Mouse (Mus musculus) bone marrow, adult 2 months (tissue): Measurements from ENCODE around the gene Mrpl36. TPM values are rescaled to one million over a fixed set of nuclear protein-coding genes. Genes with fewer than 3 reads are reported as not detected.

Source experiments
- H3K27ac ChIP-seq: fragments of 200-500 bp; 2 replicates; pipeline ENCODE4 v1.5.1; 2012; ENCODE audit warnings: low read depth, mild to moderate bottlenecking, control low read depth, inconsistent platforms, low read length; ENCODE audit not compliant: control insufficient read depth, poor library complexity, insufficient read depth
- H3K4me1 ChIP-seq: fragments of 200-500 bp; 2 replicates; pipeline ENCODE4 v1.6.1; 2011; ENCODE audit warnings: low read length; ENCODE audit not compliant: control insufficient read depth, insufficient read depth
- H3K4me3 ChIP-seq: fragments of 200-500 bp; replicated peaks from 2 replicates; pipeline ENCODE3; 2011; ENCODE audit warnings: mild to moderate bottlenecking, low read depth, low read length, control low read depth; ENCODE audit not compliant: control insufficient read depth
- CTCF ChIP-seq: fragments of 200-500 bp; IDR thresholded peaks from 2 replicates; pipeline ENCODE4 v1.5.1; 2011; ENCODE audit warnings: low read length, control low read depth; ENCODE audit not compliant: control insufficient read depth, insufficient read depth
- POLR2A ChIP-seq: fragments of 200-500 bp; IDR thresholded peaks from 2 replicates; pipeline ENCODE4 v1.6.1; 2011; ENCODE audit warnings: low read depth, mild to moderate bottlenecking, control low read depth, low read length, borderline replicate concordance; ENCODE audit not compliant: control insufficient read depth
- whole genome bisulfite sequencing: fragments of 180-500 bp; shearing (Covaris S2); methylation state at CpG from one replicate; pipeline ENCODE4 v1.1.7; 2018; 5-methylcytosine and 5-hydroxymethylcytosine counted together
- polyA plus RNA-seq: library from polyadenylated mRNA; stranded (reverse); fragments of >200 nt; gene quantifications from 2 replicates; pipeline ENCODE4 v1.2.4, GENCODE M21; 2011; ENCODE audit warnings: low replicate concordance; ENCODE audit not compliant: missing spikeins, insufficient read depth, insufficient read length

Mrpl36 gene
- polyA plus RNA-seq, result 18.1 and 24.9 TPM in 2 replicates

GRCm38 (mm10) chr13:73327827-73328698, at the start of gene Mrpl36, which contains the start of gene Ndufs6:
Mrpl36 (plus strand) TSS chr13:73328513.
Ndufs6 (minus strand) TSS chr13:73328542.
- TF ChIP-seq POLR2A (peak; percentile 93; the same call in 1 of the 2 replicates), CTCF (no peak)
- WGBS, result 2% methylated on average over 45 of the region's 45 CpGs
- Histone ChIP-seq H3K4me1 (peaks cover 1% of the 10 kb centered on the region; the same call in 1 of the 2 replicates), H3K4me3 (peak within 1 kb of the TSS; percentile 99), H3K27ac (peak within 1 kb of the TSS; percentile 55)

- TF ChIP-seq CTCF, result no peak
- TF ChIP-seq POLR2A, result no peak
- H3K27ac ChIP-seq, result no peak overlapping the region
- 67% methylated on average over 1 of the region's 1 CpGs for WGBS
- H3K4me3 ChIP-seq, result no peak overlapping the region
- H3K4me1 ChIP-seq, result no peaks in the 10 kb centered on the region
These were observed 49.1 kb upstream of the Mrpl36 start for GRCm38 (mm10) chr13:73279196-73279595.

GRCm38 (mm10) chr13:73282407-73282806, 45.9 kb upstream of the Mrpl36 start:
- H3K4me3 ChIP-seq, result no peak overlapping the region
- WGBS, result 67% methylated on average over 2 of the region's 2 CpGs
- no peak overlapping the region for H3K27ac ChIP-seq
- no peaks in the 10 kb centered on the region for H3K4me1 ChIP-seq
- TF ChIP-seq CTCF (no peak), POLR2A (no peak)

DNA sequence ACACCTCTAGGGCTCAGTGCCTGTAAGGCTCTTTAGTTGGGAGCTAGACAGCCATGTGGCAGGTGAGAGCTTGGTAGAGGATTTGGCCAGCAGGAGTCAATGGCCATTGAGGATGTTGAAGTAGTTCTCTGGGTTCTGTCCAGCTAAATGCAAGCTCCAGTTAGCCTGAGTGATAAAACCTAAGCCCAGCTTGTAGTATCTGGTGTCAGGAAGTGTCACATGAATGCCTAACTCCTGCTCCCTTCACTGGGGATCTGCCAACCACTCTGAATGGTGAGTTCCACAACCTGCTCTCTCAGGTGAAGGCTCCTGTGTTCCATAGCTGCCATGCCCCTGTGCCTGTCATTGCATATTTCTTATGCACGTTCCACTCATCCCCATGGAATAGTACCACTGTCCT, 44.8 kb upstream of the Mrpl36 start:
- 73% methylated on average over 1 of the region's 1 CpGs for WGBS
- Histone ChIP-seq H3K27ac (no peak overlapping the region), H3K4me3 (no peak overlapping the region)

GRCm38 (mm10) chr13:73290206-73290605, 38.1 kb upstream of the Mrpl36 start:
- H3K4me3 ChIP-seq, result no peak overlapping the region
- no peak overlapping the region for H3K27ac ChIP-seq
- no peak for TF ChIP-seq POLR2A
- H3K4me1 ChIP-seq, result no peaks in the 10 kb centered on the region
- 85% methylated on average over 6 of the region's 6 CpGs for WGBS

More for the DNA sequence above, 44.8 kb upstream of the Mrpl36 start:
- TF ChIP-seq CTCF, result no peak
- no peak for TF ChIP-seq POLR2A
- no peaks in the 10 kb centered on the region for H3K4me1 ChIP-seq

DNA sequence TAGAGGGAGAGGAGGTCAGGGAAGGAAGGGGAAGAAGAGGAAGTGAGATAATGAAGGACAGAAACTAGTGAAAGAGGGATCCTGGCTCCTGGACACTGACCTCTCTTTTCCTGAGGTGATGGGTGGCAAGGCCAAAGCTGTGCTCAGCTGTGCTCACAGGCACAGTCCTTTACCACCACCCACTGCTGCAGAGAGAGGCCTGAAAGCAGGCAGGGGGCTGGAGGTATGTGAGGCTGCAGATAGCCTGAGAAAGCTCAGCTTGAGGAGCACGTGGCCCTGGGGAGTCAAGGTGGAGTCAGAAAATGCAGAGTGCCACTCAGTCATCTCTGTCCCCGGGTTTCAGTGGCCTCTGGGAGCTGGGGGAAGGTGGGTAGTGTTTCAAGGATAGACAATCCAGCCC, 37.2 kb upstream of the Mrpl36 start:
- Histone ChIP-seq H3K27ac (no peak overlapping the region), H3K4me3 (no peak overlapping the region), H3K4me1 (no peaks in the 10 kb centered on the region)
- TF ChIP-seq CTCF (no peak), POLR2A (no peak)
- 15% methylated on average over 2 of the region's 2 CpGs for WGBS

GRCm38 (mm10) chr13:73298717-73299116, 29.6 kb upstream of the Mrpl36 start:
- no peak overlapping the region for H3K27ac ChIP-seq
- no peak for TF ChIP-seq POLR2A
- no peak for TF ChIP-seq CTCF
- H3K4me1 ChIP-seq, result no peaks in the 10 kb centered on the region
- no peak overlapping the region for H3K4me3 ChIP-seq
- WGBS, result 66% methylated on average over 4 of the region's 4 CpGs

DNA sequence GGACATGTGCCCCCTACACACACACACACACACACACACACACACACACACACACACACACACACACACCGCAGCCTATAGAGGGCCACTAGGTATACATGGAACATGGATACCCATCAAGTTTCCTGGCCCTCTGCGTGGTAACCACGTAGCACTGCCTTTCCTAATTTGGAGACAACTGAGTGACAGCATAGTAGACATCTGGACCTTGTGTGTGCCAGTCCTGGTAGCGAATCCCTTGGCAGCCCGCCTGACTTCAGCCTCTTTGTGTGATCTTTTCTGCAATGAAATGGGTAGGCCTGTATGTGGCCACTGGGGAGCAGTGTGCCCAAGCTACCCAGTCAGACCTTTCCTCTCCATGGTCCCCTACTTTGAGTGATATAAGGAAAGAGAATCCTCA, 29.0 kb upstream of the Mrpl36 start:
- no peak overlapping the region for H3K4me3 ChIP-seq
- H3K4me1 ChIP-seq, result no peaks in the 10 kb centered on the region
- TF ChIP-seq POLR2A, result no peak
- TF ChIP-seq CTCF, result no peak
- no peak overlapping the region for H3K27ac ChIP-seq
- 77% methylated on average over 5 of the region's 5 CpGs for WGBS

DNA sequence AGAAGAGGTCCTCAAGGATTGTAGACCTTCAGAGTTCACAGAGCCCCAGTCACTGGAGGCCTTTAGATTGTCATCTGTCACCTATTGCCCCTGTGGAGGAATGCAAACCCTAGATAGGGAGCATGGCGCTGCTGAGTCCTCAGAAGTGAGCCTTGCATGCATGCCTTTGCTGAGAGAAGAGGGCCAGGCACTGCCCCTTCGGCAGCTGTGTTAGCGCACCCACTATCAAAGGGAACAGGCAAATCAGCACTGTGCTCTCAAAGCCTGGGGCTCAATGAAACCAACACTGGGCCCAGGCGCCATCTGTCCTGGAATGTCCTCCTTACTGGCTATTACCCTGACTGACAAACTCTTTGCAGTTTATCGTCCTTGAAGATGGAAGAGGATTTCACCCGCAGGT, 23.6 kb upstream of the Mrpl36 start:
- H3K4me1 ChIP-seq, result no peaks in the 10 kb centered on the region
- no peak overlapping the region for H3K27ac ChIP-seq
- TF ChIP-seq POLR2A (no peak), CTCF (no peak)
- 67% methylated on average over 6 of the region's 6 CpGs for WGBS
- no peak overlapping the region for H3K4me3 ChIP-seq
